Mouse (Mus musculus) gonadal fat pad, adult 2 months (tissue): ENCODE results near the gene Szrd1. TPM values are rescaled to one million over a fixed set of nuclear protein-coding genes. Genes with fewer than 3 reads are reported as not detected.
"Not testable (repeated sequence)": the region's sequence is repeated elsewhere in the genome, so short reads cannot be mapped to it uniquely, and the experiment has no call there.

Source experiments
- DNase-seq: peaks from one replicate; pipeline ENCODE4 v3.0.0-alpha.2; 2012; ENCODE audit warnings: low read depth
- polyA plus RNA-seq: library from polyadenylated mRNA; depleted of rRNA; stranded (reverse); fragments of >200 nt; gene quantifications from 2 replicates; pipeline ENCODE4 v1.2.3, GENCODE M21; 2012

Szrd1 gene
- polyA plus RNA-seq, 1 experiment, result 28.3 TPM

GRCm38 (mm10) chr4:141147112-141148008 lies 7.8 kb upstream of the Szrd1 start, which contains the start of gene Fbxo42:
TSS of gene Fbxo42 (plus strand) at chr4:141147913.
- no peak for DNase-seq

DNA sequence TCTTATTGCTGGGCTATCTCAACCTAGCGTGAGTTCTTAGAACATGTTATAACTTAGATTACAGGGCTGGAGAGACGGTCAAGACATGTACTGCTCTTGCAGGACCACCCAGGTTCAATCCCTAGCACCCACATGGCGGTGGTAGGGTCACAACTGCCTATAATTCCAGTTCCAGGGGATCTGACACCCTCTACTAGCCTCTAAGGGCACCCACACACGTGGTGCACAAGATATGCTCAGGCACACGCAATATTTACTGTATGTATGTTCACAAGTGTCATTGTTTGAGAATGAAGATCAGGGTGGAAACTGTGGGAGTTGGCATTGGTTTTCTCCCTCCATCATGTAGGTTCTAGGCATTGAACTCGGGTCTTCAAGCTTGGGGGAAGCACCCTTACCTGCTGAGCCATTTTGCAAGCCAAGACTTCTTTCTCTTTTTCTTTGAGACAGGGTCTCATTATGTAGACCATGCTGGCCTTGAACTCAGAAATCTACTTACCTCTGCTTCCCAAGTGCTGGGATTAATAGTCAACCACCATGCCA lies 7.0 kb upstream of the Szrd1 start:
- DNase-seq, result no peak

DNA sequence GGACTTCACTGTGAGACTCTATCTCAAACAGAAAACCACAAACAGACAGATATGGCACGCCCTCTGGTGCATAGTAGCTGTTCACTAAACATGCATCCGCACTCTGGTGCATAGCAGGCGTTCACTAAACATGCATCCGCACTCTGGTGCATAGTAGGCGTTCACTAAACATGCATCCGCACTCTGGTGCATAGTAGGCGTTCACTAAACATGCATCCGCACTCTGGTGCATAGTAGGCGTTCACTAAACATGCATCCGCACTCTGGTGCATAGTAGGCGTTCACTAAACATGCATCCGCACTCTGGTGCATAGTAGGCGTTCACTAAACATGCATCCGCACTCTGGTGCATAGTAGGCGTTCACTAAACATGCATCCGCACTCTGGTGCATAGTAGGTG lies 5.5 kb upstream of the Szrd1 start:
- DNase-seq, result not testable (repeated sequence)

DNA sequence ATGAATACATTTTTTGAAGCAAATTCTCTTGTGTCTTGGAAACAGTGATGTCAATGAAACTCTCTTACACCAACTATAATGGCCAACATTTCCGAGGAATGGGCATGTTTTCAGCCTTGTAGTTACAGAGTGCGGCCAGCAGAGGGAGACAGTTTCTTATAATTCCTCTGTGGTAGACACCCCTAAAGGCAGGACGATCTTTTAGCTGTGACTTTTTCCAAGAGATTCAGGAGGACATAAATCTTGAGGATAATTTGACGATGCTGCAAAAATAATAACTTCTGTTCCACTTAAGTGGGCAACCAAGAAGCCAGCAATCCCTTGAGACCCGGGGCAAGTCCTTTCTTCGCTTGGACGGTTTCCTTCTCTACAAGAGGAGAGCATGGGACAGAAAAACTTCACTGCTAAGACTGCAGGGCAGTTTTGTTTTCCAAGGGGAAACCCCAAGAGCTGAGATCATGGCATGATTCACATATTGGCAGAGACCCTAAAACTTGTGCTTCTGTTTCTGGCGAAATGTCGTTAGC lies 2.8 kb upstream of the Szrd1 start:
- no peak for DNase-seq

GRCm38 (mm10) chr4:141140967-141141366 lies 1.4 kb upstream of the Szrd1 start:
- no peak for DNase-seq

DNA sequence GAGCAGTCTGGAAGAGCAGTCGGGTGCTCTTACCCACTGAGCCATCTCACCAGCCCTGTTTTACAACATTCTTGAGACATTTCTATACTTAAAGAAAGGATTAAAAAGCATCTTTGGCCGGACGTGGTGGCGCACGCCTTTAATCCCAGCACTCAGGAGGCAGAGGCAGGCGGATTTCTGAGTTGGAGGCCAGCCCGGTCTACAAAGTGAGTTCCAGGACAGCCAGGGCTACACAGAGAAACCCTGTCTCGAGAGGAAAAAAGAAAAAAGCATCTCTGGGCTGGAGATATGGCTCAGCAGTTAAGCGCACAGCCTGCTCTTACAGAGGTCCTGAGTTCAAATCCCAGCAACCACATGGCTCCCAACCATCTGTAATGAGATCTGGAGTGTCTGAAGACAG lies 779 bp upstream of the Szrd1 start:
- not testable (repeated sequence) for DNase-seq

DNA sequence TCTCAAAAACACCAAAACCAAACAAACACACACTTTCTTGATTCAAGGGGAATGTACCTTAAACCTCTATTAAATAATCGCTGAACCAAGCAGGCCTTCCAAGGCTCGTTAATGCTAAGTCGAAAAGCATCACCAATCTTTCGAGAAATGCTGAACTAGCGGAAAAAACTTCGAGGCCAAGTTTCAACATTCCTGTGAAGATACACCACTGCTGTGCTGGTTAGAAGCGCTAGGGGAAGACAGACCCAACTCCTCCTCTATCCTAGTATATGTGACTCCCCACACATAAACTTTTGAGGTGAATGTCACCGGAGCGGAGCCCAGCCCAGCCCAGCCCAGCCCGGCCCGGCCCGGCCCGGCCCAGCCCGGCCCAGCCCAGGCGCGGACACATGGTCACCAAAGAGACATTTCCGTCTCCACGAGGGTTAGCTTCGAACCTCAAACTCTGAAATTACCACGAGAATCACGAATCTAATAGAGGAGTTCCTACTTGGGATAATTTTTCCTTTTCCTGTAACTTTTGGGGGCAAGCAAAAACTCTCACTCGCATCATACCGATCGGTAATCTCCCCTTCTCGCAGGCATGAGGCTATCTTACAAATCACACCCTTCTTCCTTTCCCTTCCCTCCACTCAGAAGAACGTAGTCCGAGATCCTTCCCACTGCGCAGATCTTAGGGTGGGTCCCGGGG lies 1.0 kb downstream of the Szrd1 start:
- DNase-seq, result no peak

- not testable (repeated sequence) for DNase-seq
These were observed 1.8 kb downstream of the Szrd1 start for GRCm38 (mm10) chr4:141137740-141138139.

GRCm38 (mm10) chr4:141136126-141136525 lies 3.4 kb downstream of the Szrd1 start:
- no peak for DNase-seq

GRCm38 (mm10) chr4:141134751-141135530 lies 4.6 kb downstream of the Szrd1 start:
- no peak for DNase-seq

GRCm38 (mm10) chr4:141134031-141134441 lies 5.5 kb downstream of the Szrd1 start:
- DNase-seq, result no peak

GRCm38 (mm10) chr4:141133227-141133626 lies 6.3 kb downstream of the Szrd1 start:
- DNase-seq, result no peak

DNA sequence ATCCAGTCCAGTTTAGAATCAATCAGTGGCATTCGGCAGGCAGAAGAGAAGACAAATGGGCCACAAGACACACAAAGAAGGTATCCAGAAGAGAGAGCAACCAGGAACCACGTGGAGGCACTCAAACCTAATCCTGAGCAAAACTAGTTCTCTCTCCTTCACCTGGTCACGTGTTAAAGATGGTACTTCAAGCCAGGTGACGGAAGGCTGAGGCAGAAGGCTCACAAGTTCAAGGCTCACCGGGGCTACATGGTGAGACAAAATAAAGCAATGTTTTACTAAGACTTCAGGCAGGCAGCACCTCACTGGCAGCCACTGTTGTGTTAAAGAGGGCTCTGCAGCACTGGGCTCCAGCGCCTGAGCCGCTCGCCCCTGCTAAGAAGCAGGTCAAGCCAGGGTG lies 7.4 kb downstream of the Szrd1 start:
- DNase-seq, result no peak

DNA sequence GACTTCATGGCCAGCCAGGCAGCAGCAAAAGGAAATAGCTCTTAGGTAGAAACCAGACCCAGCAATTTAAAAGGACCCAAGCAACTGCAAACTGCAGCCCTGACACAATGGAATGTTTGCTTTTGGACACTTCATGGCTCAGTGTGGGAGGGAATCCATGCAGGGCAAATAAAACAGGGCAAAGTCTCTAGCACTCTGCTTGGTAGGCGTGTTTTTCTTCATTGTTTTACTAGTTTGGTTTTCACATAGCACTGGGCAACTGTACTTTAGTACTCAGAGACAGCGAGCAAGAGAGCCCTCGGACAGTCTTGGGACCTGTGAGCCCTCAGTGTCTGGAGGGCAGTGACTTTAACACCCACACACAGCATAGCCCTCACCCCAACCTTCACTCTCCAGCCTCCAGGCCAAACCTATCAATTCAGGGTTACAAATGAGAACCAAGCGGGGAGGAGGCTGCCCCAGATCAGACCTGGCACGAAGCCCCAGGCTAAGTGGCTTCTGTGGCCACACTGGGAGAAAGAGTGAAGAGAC lies 8.0 kb downstream of the Szrd1 start:
- no peak for DNase-seq

- no peak for DNase-seq
These were observed 8.8 kb downstream of the Szrd1 start for GRCm38 (mm10) chr4:141130704-141131342.

GRCm38 (mm10) chr4:141129190-141129710 lies 10.3 kb downstream of the Szrd1 start:
- DNase-seq, result no peak

DNA sequence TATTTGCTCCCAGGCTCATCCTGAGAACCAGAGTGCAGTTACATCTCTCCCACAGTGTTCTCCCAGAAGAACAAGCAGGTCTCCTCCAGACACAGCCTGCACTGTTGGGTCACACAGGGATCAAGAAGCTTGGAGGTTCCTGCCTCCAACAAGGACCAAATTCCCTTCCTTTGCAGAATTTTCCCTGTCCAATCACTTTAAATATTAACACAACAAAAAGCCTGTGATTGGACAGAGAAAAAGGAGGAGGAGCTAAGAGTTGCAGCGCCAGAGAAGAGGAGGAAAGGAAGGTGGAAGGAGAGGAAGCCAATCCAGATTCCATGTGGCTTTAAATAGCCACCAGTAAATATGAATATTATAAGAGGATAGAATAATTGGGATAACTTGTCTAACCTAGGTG lies 16.5 kb downstream of the Szrd1 start:
- no peak for DNase-seq

- DNase-seq, result no peak
These were observed 16.9 kb downstream of the Szrd1 start for GRCm38 (mm10) chr4:141122663-141123062.

DNA sequence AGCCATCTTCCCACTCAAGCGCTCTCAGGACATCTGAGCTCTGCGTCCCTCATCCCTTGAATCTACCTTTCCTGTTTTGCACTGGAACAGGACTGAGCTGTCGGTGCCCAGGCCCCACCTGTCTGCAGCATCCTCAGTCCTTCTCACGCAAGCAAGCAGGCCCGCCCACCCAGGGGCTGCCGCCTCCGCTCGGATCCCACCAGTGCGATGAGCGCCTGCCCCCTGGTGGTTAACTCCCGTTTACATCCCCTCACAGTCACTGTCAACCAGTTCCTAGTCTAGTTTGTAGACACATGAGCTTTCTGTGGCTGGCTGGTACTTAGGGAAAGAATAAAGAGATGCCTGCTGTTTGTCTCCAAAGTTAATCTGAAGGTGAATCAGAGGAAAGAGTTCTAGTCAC lies 18.9 kb downstream of the Szrd1 start:
- no peak for DNase-seq

DNA sequence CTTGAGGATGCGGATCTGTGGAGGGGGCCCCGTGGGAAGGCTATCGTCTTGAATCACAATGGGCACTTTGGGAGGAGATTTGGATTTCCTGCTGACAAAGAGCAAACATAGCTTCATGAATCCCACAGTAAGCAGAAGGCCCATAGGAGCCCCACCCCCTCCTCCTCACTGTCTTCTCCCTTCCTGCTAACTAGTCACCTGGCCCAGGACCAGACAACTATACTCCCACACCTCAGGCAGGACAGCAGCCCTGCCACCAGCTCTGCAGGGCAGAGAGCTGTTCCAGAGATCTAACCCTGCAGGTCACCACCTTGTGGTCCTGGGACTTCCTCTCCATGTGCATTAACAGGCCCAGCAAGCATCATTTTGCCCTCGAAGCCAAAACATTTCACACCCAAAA lies 20.9 kb downstream of the Szrd1 start:
- no peak for DNase-seq

GRCm38 (mm10) chr4:141115398-141115797 lies 24.2 kb downstream of the Szrd1 start:
- DNase-seq, result no peak
